Mouse (Mus musculus) 3134 (cell line): ENCODE measurements around the gene Olfr1325.
"Not testable (repeated sequence)": the region's sequence is repeated elsewhere in the genome, so short reads cannot be mapped to it uniquely, and the experiment has no call there.

Source experiments
- DNase-seq: peaks from one replicate; pipeline ENCODE4 v3.0.0-alpha.2; 2011; ENCODE audit warnings: low spot score; ENCODE audit not compliant: insufficient read length; ENCODE audit errors: extremely low read depth

The Olfr1325 gene

GRCm38 (mm10) chrX:74592379-74592778, at the start of gene Olfr1325:
TSS of gene Olfr1325 (plus strand) at chrX:74592679.
- no peak for DNase-seq

DNA sequence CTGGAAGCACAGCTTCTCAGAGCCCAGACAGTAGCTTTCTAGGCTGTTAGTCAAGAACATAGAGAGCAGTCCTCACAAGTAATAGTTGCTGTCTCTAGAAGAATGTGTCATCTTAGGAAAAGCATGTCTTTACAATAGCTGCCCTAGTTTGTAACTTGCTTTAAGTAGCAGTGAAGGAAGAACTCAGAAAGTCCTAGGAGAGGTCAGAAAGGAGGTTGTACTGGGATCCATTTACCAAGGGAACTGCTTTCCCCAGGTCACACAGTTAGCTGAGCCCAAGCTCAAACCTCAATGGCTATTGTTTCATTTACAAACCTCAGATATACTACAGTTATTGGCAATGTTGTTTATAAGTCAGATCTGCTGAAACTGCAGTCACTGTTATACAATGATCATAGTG, 17.7 kb upstream of the Olfr1325 start, which contains the start of gene Olfr1326-ps1:
Olfr1326-ps1 (minus strand) TSS at position 101 of the 400 bp plus-strand sequence.
- no peak for DNase-seq

DNA sequence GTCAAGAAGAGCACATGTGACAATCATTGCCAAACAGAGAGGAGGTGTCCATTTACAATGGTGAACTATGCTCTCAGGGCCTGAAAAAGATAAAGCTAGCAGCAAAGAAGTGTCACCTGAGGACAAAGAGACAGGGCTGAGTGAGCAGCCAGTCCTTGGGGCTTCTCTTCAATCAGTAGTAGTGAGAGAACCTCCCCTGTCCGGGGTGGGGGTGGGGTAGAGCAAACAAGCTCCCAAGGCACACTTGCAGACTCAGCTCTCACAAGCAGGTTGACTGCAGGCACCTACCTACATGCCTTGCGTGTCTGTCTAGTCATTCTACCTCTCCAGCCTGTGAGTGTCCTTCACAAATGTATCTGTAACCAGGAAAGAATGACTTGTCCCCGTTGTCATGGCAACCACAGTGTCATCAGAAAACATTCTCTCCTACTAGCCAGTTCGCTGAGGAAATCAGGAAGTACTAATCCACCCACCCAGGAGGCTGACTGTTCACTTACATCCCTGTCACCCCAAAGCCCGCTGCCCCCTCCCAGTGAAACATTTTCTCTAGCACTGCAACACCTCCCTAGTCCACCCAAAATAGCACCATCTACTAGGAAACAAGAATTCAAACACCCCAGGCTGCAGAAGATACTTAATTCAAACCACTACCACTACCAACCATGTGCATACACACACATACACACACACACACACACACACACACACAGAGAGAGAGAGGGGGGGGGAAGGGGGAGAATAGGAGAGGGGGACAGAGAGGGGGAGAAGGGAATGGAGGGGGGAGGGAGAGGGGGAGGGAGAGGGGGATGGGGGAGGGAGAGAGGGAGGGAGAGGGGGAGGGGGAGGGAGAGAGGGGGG, 53.2 kb downstream of the Olfr1325 start, which contains the start of gene Gm5640:
Gm5640 (minus strand) TSS at position 170 of the 858 bp plus-strand sequence.
- DNase-seq = not testable (repeated sequence)

DNA sequence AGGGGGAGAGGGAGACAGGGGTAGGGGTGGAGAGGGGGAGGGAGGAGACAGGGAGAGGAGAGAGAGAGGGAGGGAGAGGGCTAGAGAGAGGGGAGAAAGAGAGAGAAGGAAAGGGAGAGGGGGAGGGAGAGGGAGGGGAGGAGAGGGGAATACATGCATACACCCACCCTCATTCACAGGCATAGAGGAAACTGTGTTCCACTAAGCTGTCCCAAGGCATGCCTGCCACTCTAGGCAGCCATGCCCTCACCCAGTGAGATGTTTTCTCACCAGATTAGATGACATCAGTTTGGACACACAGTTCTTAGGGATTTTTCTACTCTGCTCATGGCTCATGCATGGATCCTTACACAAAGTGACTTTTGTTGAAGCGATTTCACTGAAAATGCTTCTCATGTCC, 53.9 kb downstream of the Olfr1325 start:
- DNase-seq = not testable (repeated sequence)
